Mouse (Mus musculus) liver, postnatal 0 days (tissue): ENCODE results near the gene Prn. TPM values are rescaled to one million over a fixed set of nuclear protein-coding genes. Genes with fewer than 3 reads are reported as not detected.

Source experiments
- ATAC-seq: fragments of 200-750 bp; cut with Nextera tagmentation; 2 replicates; pipeline ENCODE4 v1.8.0; 2017; ENCODE audit warnings: mild to moderate bottlenecking, moderate library complexity
- DNase-seq: peaks from one replicate; pipeline ENCODE4 v3.0.0-alpha.2; 2016
- H3K27ac ChIP-seq: fragments of 300-500 bp; sonication (generic); 2 replicates; pipeline ENCODE4 v1.5.1; 2014; ENCODE audit warnings: antibody characterized with exemption, moderate library complexity, mild to moderate bottlenecking, low read depth
- H3K27me3 ChIP-seq: fragments of 300-500 bp; sonication (generic); 2 replicates; pipeline ENCODE4 v1.6.1; 2014; ENCODE audit warnings: low read length, control low read depth, mixed read lengths; ENCODE audit not compliant: insufficient read depth
- H3K36me3 ChIP-seq: fragments of 300-500 bp; sonication (generic); replicated peaks from 2 replicates; pipeline ENCODE4 v1.6.1; 2014; ENCODE audit warnings: mild to moderate bottlenecking, control low read depth, low read length, moderate library complexity, mixed read lengths; ENCODE audit not compliant: insufficient read depth
- H3K4me1 ChIP-seq: fragments of 300-500 bp; sonication (generic); 2 replicates; pipeline ENCODE4 v1.6.1; 2014; ENCODE audit warnings: antibody characterized with exemption, mild to moderate bottlenecking, control low read depth; ENCODE audit not compliant: insufficient read depth
- H3K4me2 ChIP-seq: fragments of 300-500 bp; sonication (generic); 2 replicates; pipeline ENCODE4 v1.6.1; 2014; ENCODE audit warnings: low read depth, mild to moderate bottlenecking, low read length, moderate library complexity, mixed read lengths
- H3K4me3 ChIP-seq: fragments of 300-500 bp; sonication (generic); 2 replicates; pipeline ENCODE4 v1.5.1; 2014; ENCODE audit warnings: low read depth, low read length
- H3K9ac ChIP-seq: fragments of 300-500 bp; sonication (generic); replicated peaks from 2 replicates; pipeline ENCODE4 v1.6.1; 2014; ENCODE audit warnings: mild to moderate bottlenecking, moderate library complexity
- H3K9me3 ChIP-seq: fragments of 300-500 bp; sonication (generic); 2 replicates; pipeline ENCODE4 v1.6.1; 2016; ENCODE audit warnings: mild to moderate bottlenecking, control low read depth, low read length, mixed read lengths
- CTCF ChIP-seq: sonication (generic); IDR thresholded peaks from 2 replicates; pipeline ENCODE4 v1.5.1; 2016; ENCODE audit warnings: antibody characterized with exemption, low read depth
- EP300 ChIP-seq: IDR thresholded peaks from 2 replicates; pipeline ENCODE4 v1.6.1; 2016; ENCODE audit warnings: antibody characterized with exemption, low read depth, mild to moderate bottlenecking
- WGBS: fragments of 180-500 bp; shearing (Covaris S2); extraction: QIAGEN DNeasy Blood & Tissue Kit; methylation state at CpG from one replicate; pipeline ENCODE4 v1.1.7; 2014; ENCODE audit not compliant: insufficient replicate concordance; 5-methylcytosine and 5-hydroxymethylcytosine counted together
- polyA plus RNA-seq: library from polyadenylated mRNA; unstranded; fragments of >200 nt; fragmentation: Nextera tagmentation; extraction: Ambion mirVana; gene quantifications from 2 replicates; pipeline ENCODE4 v1.2.1, GENCODE M21; 2015

Gene Prn
- polyA plus RNA-seq, 1 experiment from 2014 or later, result not detected

DNA sequence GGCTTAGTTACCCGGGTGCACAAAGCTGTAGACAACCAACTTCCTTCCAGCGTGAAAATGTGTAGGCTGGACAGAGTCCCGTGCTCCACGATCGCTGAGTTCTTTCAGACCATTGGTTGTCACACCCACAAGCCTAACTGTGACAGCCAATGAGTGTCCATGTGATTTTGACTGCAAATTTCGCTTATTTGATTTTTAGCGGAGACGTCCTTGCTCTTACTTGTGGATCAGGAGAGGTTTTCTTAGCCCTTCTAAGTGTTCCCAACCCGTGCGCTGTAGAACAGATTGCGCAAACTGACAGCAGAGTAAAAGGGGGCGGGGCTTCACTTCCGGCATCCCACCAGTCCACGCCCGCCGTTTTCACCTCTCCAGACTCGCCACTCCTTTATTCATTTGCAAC, 45.5 kb downstream of the Prn start:
- Histone ChIP-seq H3K4me3 (peak overlapping the region; percentile 14; the same call in 1 of the 2 replicates), H3K4me1 (peaks cover 8% of the 10 kb centered on the region; the same call in 1 of the 2 replicates), H3K9me3 (no peaks in the 10 kb centered on the region), H3K27ac (no peak overlapping the region), H3K4me2 (peak overlapping the region; percentile 68), H3K36me3 (no peaks in the 10 kb centered on the region), H3K27me3 (peaks cover 17% of the 10 kb centered on the region), H3K9ac (no peak overlapping the region)
- 2% methylated on average over 17 of the region's 17 CpGs for WGBS
- DNase-seq, result peak; percentile 34
- ATAC-seq, result 0 out of 2 replicates have a peak, but pooled peaks have one; percentile 25
- no peak for TF ChIP-seq CTCF

DNA sequence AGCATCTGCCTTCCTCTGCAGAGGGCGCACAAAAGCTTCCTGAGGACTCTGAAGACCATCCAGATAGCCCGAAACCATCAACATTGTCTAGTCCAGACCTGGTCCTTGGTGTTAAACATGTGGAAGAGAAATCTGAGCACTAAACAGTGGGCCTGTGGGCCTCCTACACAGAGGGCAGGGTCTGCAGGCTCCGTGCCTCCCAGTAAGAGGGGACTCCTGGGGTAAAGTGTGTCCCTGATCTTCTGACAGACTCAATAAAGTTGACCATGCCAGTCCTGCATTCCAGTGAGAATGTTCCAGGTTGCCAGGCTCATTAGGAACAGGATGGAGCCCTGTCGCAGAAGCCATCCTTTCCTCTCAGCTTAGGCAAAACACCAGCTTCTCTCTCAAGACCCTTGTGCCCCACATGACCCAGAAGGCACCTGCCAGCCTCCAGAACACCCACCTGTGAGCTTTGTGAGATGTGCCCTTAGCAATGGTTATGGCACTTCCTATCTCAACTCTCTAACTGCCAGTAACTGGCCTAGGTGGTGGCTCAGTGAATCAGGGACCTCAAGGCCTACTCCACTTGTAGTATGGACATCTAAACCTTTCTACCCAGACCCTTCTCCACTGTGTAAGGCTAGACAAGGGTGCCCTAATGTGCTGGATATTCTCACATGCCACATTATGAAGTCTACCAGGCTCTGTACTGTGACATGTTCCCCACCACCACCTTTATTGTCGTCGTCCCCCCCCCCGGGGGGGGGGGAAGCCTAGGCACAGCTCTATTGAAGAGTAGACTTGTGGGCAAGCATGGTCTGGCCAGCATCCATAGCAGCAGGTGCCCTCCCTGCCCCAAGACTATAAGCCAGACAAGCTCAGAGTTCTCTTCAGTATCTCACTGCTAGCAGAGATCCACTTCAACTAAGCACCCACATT, 46.8 kb downstream of the Prn start:
- peaks cover 14% of the 10 kb centered on the region for H3K27me3 ChIP-seq
- ATAC-seq, result no peak
- no peak for DNase-seq
- H3K9me3 ChIP-seq, result no peaks in the 10 kb centered on the region
- no peak overlapping the region for H3K27ac ChIP-seq
- H3K4me2 ChIP-seq, result no peak overlapping the region
- no peak overlapping the region for H3K4me3 ChIP-seq
- no peak overlapping the region for H3K9ac ChIP-seq
- no peak for TF ChIP-seq EP300
- no peak for TF ChIP-seq CTCF
- peaks cover 8% of the 10 kb centered on the region; the same call in 1 of the 2 replicates for H3K4me1 ChIP-seq
- no peaks in the 10 kb centered on the region for H3K36me3 ChIP-seq
- 79% methylated on average over 7 of the region's 7 CpGs for WGBS

DNA sequence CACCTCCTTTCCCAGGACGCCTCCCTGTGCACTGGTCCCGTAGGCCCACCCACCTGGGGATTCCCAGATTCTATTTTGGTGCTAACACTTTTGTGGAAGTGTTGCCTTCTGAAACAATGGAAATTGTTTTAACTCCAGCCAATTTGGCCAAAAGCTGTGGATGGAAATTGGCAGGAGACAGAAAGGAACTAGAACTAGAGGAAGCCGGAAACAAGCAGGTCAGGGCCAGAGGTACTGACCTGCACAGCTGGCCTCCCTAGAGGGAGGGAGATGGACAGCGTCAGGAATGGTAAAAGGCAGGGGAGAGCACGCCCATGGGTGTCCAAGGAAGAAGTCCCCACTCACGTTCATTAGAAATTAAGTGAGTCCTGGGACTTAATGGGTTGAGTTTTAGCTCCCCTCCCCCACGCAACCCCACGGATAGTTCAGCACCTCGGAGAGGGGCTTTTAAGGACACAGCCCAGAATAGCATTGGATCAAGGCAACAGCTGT, 48.0 kb downstream of the Prn start:
- H3K4me2 ChIP-seq, result no peak overlapping the region
- no peak for DNase-seq
- no peak for TF ChIP-seq CTCF
- no peak for TF ChIP-seq EP300
- no peak overlapping the region for H3K9ac ChIP-seq
- H3K9me3 ChIP-seq, result no peaks in the 10 kb centered on the region
- peaks cover 8% of the 10 kb centered on the region; the same call in 1 of the 2 replicates for H3K4me1 ChIP-seq
- H3K27ac ChIP-seq, result no peak overlapping the region
- H3K36me3 ChIP-seq, result no peaks in the 10 kb centered on the region
- peaks cover 13% of the 10 kb centered on the region for H3K27me3 ChIP-seq
- ATAC-seq, result no peak
- WGBS, result 50% methylated on average over 9 of the region's 9 CpGs
- H3K4me3 ChIP-seq, result no peak overlapping the region

DNA sequence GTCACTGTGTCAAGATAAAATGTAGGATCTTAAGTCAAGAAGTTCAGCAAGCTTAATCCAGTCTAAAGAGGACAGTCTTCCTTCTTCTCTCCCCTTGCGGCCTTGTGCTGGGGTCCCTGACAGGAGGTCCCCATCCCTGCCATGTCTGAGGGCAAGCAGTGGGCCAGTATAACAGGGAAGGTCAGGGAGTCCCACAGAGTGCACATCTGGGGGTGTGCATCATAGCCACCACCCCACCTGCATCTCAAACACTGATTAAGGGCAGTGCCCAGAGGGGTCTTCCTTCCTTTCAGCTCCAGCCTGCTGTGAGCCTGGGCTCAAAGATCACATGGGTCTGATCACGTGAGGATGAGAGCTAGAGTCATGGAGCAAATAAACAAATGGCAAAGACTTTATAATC, 51.9 kb downstream of the Prn start:
- Histone ChIP-seq H3K4me2 (no peak overlapping the region), H3K4me3 (no peak overlapping the region), H3K4me1 (no peaks in the 10 kb centered on the region), H3K27me3 (no peaks in the 10 kb centered on the region), H3K27ac (no peak overlapping the region), H3K9ac (no peak overlapping the region), H3K36me3 (no peaks in the 10 kb centered on the region), H3K9me3 (no peaks in the 10 kb centered on the region)
- 53% methylated on average over 2 of the region's 2 CpGs for WGBS
- ATAC-seq, result no peak
- DNase-seq, result no peak
- TF ChIP-seq EP300, result no peak
- TF ChIP-seq CTCF, result no peak

DNA sequence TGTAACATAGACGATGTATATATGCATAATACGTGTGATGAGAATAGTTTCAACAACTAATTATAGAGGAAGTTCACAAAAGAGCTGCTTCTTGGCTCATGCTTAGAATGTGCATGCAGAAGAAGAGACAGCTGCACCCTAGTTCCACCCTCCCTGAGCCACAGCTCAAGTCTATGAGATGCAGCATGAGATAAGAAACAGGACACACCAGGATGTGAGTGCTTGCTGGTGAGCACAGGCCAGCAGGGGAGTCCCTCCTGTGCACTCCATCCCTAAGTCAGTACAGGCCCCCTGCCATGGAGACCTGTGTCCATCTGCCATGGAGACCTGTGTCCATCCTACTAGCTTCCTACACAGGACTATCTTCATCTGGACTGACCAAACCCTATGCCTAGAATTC, 60.8 kb downstream of the Prn start:
- H3K9ac ChIP-seq, result no peak overlapping the region
- H3K36me3 ChIP-seq, result no peaks in the 10 kb centered on the region
- H3K27me3 ChIP-seq, result no peaks in the 10 kb centered on the region
- TF ChIP-seq CTCF, result no peak
- no peak overlapping the region for H3K4me3 ChIP-seq
- ATAC-seq, result no peak
- H3K27ac ChIP-seq, result no peak overlapping the region
- no peaks in the 10 kb centered on the region for H3K4me1 ChIP-seq
- H3K4me2 ChIP-seq, result no peak overlapping the region
- 71% methylated on average over 2 of the region's 2 CpGs for WGBS
- H3K9me3 ChIP-seq, result no peaks in the 10 kb centered on the region
- no peak for DNase-seq

DNA sequence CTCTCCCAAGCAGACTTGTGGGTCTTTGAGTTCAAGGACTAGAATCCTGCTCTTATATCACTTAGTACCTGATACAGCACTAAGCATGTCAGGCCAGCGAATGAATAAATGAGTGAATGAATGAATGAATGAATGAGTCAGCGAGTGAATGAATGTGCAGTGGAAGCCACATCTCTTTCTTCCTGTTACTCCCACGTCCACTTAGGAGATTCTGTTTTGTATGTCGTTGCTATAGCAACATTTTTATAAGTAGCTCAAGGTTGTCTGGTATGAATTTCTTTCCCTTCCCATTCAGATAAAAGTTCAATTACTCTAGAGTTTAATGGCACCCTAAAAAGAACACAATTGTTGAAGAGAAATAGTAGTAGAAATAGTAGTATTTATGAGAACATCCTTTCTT, 61.3 kb downstream of the Prn start:
- Histone ChIP-seq H3K27ac (no peak overlapping the region), H3K27me3 (no peaks in the 10 kb centered on the region), H3K36me3 (no peaks in the 10 kb centered on the region), H3K4me2 (no peak overlapping the region), H3K4me3 (no peak overlapping the region), H3K9ac (no peak overlapping the region), H3K9me3 (no peaks in the 10 kb centered on the region), H3K4me1 (no peaks in the 10 kb centered on the region)
- 66% methylated on average over 4 of the region's 4 CpGs for WGBS
- DNase-seq, result no peak
- ATAC-seq, result no peak
- no peak for TF ChIP-seq CTCF
- TF ChIP-seq EP300, result no peak
